Mouse (Mus musculus) v-Abl transformed pro-B cells (cell line): ENCODE data around the gene Pigyl.

Experiments used
- in situ Hi-C, 2 experiments: fragments of 400-800 bp; cut with MboI; formaldehyde crosslinking; loops; one replicate each; pipeline ENCODE4 v1.15.1; 2025; ENCODE audit not compliant: unreplicated experiment in 2 of 2

Gene Pigyl

GRCm38 (mm10) chr9:22135644-22136390 is 20.8 kb upstream of the Pigyl start, which contains the start of gene Acp5:
Gene Acp5 (minus strand): TSS chr9:22135711.
- in situ Hi-C loops, result no loop called here

- in situ Hi-C loops, result no loop called here
Measured at GRCm38 (mm10) chr9:22136765-22137547, 19.7 kb upstream of the Pigyl start.

DNA sequence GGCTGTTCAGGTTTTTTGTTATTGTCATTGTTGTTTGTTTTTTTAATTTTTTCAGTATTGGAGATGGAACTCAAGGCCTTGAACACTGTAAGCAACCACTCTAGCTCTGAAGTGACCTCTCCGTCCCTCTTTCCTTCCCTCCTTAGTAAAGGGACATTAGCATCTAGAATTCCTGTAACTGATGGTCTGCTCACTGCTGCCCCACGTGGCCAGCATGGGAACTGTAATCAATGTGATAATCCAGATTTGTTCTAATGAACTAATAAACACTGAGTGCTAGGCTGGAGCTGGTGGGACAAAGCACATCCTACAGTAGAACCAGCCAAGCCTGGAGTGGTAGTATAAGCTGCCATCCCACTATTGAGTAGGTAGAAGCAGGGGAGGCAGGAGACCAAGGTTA is 18.2 kb upstream of the Pigyl start:
- in situ Hi-C loops, result no loop called here

DNA sequence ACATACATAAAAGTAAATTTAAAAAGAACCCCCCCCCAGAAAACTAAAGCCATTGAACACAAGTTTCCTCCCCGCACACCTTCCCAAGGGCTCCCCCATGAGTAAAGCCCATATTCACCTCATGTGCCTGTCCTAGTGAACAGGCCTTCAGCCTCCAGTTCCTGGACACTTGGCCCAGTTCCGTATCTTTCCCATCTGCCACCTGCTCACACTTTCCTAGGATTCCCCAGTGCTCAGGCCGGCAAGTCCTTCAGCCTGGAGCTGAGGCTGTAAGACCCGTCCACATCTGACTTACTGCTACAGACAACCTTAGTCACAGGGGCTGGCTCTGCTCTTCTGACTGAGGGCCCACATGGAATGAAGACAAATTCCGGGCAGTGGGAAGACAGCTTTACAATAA is 16.9 kb upstream of the Pigyl start:
- in situ Hi-C loops, result loop anchor here (5.0 kb wide), 3 partner anchors 32 to 67 kb away; partner anchors contain the start of genes Cnn1 (in 1 of the 2), Gm49318 (in 1 of the 2) and Zfp653 (in 1 of the 2)

- in situ Hi-C loops, result loop anchor here (5.0 kb wide), 3 partner anchors 36 to 71 kb away; partner anchors contain the start of genes Cnn1 (in 1 of the 2), Gm49318 (in 1 of the 2) and Zfp653 (in 1 of the 2)
Measured at GRCm38 (mm10) chr9:22143108-22144037, 13.3 kb upstream of the Pigyl start.

GRCm38 (mm10) chr9:22144304-22144965 is 12.2 kb upstream of the Pigyl start:
- in situ Hi-C loops, result loop anchor here (5.0 kb wide), 3 partner anchors 37 to 72 kb away; partner anchors contain the start of genes Cnn1 (in 1 of the 2), Gm49318 (in 1 of the 2) and Zfp653 (in 1 of the 2)

DNA sequence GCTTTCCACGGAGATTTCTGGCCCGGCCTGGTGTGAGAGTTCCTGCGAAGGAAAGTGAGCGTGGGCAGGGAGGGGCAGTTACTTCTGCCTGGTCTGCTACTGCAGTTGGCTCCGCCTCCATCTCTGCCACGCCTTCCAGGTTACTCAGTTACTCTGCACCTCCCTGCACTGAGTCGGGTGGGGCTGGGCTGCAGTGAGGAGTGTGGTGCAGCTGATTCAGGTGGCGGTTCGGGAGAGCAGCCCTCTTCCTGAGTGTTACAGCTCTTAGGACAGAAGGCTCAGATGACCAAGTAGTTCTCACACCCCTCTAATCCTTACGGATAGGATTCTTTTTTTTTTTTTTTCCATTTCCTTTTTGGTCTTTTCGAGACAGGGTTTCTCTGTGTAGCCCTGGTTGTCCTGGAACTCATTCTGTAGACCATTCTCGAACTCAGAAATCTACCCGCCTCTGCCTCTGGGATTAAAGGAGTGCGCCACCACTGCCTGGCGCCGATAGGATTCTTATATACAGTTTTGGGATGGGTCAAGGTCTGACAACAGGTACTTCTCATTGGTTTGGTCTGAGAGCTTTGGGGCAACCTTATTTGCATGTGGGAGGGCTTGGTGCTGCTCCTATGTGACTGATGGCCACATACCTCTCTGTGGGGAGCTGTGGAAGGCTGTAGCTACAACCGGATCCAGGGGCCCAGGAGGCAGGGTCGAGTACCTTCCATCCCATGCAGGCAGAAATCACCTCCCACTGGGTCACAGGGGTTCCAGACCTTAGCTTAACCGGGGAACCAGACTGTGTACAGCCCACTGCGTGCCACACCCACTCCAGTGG is 7.0 kb upstream of the Pigyl start:
- in situ Hi-C loops, result loop anchor here (5.0 to 25.0 kb wide), 6 partner anchors 32 to 315 kb away; partner anchors contain the start of genes Angptl8 (in 2 of the 2) and Elof1 (in 1 of the 2)

DNA sequence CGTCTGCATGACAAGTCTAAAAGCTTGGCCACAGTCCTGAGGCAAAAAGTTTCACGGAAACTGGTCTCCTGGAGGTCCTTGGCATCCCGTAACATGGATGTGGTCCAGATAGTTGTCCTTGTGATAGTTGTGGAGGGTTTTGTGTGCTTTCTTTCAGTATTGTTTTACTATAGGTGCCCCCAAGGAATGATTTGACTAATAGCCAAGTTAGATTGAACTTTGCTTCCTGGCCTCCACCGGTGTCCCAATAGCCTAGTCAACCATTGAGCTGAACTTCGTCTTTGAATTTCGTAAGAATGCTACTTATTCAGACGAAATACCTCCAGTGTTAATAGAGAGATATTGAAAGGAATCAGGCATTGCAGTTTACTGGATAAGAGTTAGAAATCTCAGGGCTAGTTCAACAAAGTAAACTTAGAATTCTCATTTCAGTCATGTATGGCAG is 6.4 kb upstream of the Pigyl start:
- in situ Hi-C loops, result loop anchor here (5.0 to 25.0 kb wide), 6 partner anchors 33 to 315 kb away; partner anchors contain the start of genes Angptl8 (in 2 of the 2) and Elof1 (in 1 of the 2)

DNA sequence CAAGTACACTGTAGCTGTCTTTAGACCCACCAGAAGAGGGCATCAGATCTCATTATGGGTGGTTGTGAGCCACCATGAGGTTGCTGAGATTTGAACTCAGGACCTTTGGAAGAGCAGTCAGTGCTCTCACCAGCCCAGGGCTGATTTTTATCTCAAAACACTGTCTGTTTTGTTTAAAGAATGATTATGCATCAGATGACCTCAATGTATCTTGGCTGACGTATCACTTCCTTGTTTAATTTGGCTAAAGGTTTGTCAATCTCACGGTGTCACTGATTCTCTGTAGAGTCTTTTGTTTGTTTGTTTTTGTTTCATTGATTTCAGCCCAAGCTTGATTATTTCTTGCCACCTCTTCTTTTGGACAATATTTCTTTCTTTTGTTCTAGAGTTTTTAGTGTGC is 5.7 kb upstream of the Pigyl start:
- in situ Hi-C loops, result loop anchor here (5.0 to 25.0 kb wide), 6 partner anchors 34 to 316 kb away; partner anchors contain the start of genes Angptl8 (in 2 of the 2) and Elof1 (in 1 of the 2)

DNA sequence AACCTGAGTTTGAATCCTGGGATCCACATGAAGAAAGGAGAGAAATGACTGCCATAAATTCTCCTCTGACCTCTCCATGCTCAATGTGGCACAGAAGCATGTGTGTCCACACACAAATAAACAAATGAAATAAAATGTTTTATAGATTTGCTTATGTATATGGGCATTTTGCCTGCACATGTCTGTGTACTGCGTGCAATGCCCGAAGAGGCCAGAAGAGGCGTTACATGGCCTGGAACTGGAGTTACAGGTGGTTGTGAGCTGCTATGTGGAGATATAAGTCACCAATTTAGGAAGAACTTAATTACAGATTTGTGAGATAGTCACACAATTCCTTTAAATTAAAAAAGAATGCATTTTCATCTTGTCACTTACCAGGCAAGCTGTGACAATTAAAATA is 2.8 kb upstream of the Pigyl start:
- in situ Hi-C loops, result loop anchor here (5.0 to 25.0 kb wide), 6 partner anchors 37 to 319 kb away; partner anchors contain the start of genes Angptl8 (in 2 of the 2) and Elof1 (in 1 of the 2)

DNA sequence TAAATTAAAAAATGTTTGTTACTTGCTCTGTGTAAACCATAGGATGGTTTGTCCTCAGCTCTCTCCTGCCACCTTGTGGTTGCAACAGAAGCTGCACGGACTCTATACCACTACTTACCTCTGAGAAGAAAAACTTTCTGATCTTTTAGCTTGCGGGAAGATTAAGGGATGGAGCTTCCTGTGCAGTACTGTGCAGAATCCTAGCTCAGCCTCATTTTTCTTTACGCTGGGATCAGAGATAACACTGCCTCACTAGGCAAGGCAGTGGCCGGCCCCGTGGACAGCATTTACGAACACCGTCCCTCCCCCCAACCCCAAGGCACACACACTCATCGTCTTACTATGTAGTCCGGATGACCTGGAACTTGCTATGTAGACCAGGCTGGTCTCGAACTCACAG is 1.0 kb upstream of the Pigyl start:
- in situ Hi-C loops, result loop anchor here (5.0 to 25.0 kb wide), 7 partner anchors 72 to 321 kb away; partner anchors contain the start of genes Angptl8 (in 2 of the 2) and Zfp809 (in 1 of the 2)

DNA sequence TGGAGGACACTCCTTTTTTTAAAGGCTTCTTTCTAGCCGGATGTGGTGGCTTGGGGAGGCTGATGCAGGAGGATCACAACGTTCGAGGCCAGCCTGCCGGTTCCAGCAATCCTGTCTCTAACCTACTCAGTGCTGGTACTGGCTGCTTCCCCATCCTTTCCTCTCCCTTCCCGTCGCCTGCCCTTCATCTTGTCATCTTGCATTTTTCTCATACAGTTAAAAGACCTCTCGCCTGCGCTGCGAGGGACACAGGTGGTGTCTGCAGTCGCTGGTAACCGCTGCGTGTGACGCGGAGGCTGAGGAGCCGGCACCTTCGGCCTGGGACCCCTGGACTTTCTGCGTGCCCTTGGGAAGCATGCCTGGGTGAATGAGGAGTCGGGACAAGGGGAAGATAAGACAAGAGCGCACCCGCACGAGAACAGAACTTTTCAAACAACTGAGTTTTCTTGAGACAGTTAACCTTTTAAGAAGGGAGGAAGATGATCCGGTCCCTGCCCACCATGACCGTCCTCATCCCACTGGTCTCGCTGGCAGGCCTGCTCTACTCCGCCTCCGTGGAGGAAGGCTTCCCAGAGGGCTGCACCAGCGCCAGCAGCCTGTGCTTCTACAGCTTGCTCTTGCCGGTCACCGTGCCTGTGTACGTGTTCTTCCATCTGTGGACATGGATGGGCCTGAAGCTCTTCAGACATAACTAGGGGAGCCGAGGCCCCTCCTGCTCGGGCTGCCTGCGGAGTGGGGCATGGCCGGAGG is 1.0 kb downstream of the Pigyl start:
- in situ Hi-C loops, result loop anchor here (5.0 to 25.0 kb wide), 7 partner anchors 70 to 323 kb away; partner anchors contain the start of genes Angptl8 (in 2 of the 2) and Zfp809 (in 1 of the 2)

GRCm38 (mm10) chr9:22161299-22161698 is 4.7 kb downstream of the Pigyl start:
- in situ Hi-C loops, result loop anchor here (5.0 to 25.0 kb wide), 2 partner anchors 51 to 324 kb away; partner anchors contain the start of gene Angptl8 (in 1 of the 2)

- in situ Hi-C loops, result loop anchor here (5.0 to 25.0 kb wide), 2 partner anchors 50 to 325 kb away; partner anchors contain the start of gene Angptl8 (in 1 of the 2)
Measured at GRCm38 (mm10) chr9:22162305-22162704, 5.7 kb downstream of the Pigyl start.

DNA sequence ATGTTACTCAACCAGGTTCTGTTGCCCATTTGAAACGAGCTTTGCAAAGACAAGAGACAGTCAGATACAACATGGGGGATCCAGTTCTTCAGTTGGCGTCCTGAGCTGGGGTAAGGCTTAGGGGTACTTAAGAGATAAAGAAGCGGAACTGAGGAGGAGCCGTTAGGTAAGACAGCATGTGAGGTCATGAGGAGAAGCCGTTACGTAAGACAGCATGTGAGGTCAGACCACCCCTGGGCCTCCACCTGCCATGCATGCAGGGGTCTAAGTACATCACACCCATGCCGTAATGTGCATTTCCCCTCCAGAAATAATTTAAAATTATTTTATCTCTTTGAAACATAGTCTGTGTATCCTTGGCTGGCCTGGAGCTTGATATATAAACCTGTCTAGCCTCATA is 6.3 kb downstream of the Pigyl start:
- in situ Hi-C loops, result loop anchor here (5.0 to 25.0 kb wide), 2 partner anchors 49 to 326 kb away; partner anchors contain the start of gene Angptl8 (in 1 of the 2)

DNA sequence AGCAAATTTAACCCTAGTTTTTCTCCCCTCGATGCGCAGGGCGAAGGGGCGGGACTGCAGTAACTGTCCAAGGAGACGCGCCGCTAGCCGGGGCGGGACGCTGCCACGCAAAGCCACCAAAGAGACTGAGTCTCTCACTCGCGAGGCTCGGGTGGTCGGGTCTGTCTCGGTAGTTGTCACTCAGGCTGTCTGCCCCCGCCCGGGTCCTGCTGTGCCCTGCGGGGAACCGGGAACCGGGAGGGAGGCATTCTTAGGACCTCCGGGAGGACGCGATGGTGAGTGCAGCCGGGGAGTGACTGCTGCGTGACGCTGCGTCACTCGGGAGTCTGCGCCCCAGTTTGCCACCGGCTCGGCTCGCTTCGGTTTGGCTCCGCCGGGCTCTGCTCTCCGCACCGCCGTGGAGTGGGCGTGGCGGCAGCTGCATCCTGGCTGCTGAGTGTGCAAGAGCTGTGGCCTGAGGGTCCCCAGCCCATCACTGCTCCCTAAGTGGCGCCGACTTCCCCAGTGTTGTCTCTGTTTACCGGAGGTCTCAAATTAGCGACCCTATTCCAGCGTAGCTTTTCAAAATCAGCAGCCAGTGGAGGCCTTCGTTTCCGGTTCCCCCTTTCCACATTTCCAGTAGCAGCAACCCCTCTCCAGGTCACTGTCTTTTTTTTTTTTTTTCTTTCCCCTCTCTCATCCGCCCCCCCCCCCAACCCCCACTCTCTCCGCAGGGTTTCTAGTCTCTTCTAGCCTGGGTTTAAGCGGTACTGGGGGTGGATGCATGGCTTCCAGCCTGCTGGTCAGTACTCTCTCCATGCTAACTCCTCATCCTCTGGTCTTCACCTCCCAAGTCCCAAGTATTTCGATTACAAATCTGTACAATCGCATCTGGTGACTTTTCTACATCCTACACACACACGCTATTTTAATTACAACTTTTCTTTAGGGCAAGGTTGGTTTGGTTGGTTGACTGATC is 8.3 kb downstream of the Pigyl start:
- in situ Hi-C loops, result loop anchor here (5.0 to 25.0 kb wide), 2 partner anchors 47 to 328 kb away; partner anchors contain the start of gene Angptl8 (in 1 of the 2)
